Mouse (Mus musculus) embryonic fibroblast, embryonic 13.5 days (primary cell): ENCODE measurements at regions not wholly inside any gene's neighbourhood (a gene's known extent, or its start where the extent isn't known, plus 50 kb on each side); places are given as distances from the start of the nearest gene placed in this dataset.

Experiments
- CTCF ChIP-seq: IDR thresholded peaks from 2 replicates; pipeline ENCODE4 v1.5.1; 2011; ENCODE audit warnings: mild to moderate bottlenecking, control low read depth, low read length, moderate library complexity, borderline replicate concordance; ENCODE audit not compliant: insufficient read depth
- POLR2A ChIP-seq: IDR thresholded peaks from 2 replicates; pipeline ENCODE4 v1.6.1; 2011; ENCODE audit warnings: low read depth, mild to moderate bottlenecking, control low read depth, low read length, moderate library complexity

DNA sequence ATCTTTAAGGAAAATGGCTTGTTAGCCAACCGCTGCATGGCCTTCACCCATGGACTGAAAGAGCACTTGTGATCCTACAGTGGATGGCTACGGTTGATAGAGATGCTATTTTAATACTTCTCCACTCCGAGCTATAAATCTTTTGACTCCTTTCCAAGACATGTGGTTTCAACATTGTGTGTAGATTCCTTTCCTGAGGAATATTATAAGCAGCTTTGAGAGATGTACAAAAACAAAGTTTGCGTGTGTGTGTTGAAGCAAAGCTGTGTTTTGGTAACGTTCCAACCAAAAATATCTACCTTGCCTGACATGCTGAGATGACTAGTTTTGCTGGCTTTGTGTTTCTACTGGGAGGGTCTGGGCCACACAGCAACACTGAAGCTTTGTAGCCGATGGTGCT is 83.0 kb downstream of the Zbtb18 start:
- no peak for TF ChIP-seq POLR2A
- no peak for TF ChIP-seq CTCF
